Mouse (Mus musculus): ENCODE measurements at regions not wholly inside any gene's neighbourhood (a gene's known extent, or its start where the extent isn't known, plus 50 kb on each side); places are given as distances from the start of the nearest gene placed in this dataset.
A peak's percentile ranks its signal among the peaks of the same experiment; 100 is the strongest.

DNA sequence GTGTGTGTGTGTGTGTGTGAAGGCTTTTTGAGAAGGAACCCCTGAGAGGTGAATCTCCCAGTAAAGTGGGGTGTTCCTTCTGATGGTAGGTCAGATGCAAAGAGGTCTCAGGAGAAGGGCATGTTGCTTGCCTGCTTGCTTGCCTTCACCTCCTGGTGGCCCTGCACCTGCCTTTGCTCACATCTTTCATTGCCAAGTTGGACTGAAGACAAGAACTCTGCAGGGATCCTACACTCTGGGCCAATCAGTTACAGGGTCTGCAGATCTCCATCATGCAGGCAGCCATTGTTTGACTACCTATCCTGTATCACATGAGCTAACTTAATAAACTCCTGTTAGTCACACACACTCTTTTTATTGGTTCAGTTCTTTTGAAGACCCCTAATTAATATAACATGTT is 148.4 kb downstream of the Sox11 start:
- no peaks in the 10 kb centered on the region for H3K9me3 ChIP-seq (ENCODE audit: control insufficient read depth, low read length)
- H3K4me3 ChIP-seq (ENCODE audit: low read depth, low read length) = no peak overlapping the region
- no peak overlapping the region for H3K4me2 ChIP-seq (ENCODE audit: low read depth, severe bottlenecking)
- no peak for ATAC-seq (ENCODE audit: insufficient number of reproducible peaks, low FRiP score, low TSS enrichment, low read depth)
- no peak overlapping the region for H3K9ac ChIP-seq (ENCODE audit: low read length)
- H3K36me3 ChIP-seq (ENCODE audit: control insufficient read depth, insufficient read depth, low read length) = no peaks in the 10 kb centered on the region
- H3K4me1 ChIP-seq (ENCODE audit: control insufficient read depth, insufficient read depth, low read length) = peaks cover 3% of the 10 kb centered on the region; the same call in 1 of the 2 replicates
- no peak for DNase-seq (ENCODE audit: low spot score)
- no peaks in the 10 kb centered on the region for H3K27me3 ChIP-seq (ENCODE audit: control insufficient read depth, insufficient read depth, low read length)
- H3K27ac ChIP-seq (replicated peaks; ENCODE audit: low read depth, low read length) = no peak overlapping the region

DNA sequence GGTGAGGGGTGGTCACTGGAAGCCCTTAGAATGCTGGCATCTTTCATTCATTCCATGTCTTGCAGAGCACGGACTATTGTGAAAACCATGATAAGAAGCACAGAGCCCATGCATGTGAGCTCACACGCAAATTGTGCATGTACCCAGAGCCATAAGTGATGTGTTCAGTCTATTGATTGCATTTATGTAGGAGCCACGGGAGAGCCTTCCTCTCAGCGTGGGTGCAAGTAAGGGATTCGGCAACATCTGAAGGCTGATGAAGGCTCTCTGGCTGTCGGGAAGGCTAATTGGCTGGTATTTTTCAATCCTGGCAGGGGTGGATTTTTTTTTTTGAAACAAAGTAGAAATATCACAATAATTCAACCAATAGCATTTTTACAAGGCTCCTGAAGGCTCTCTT is 150.5 kb downstream of the Sox11 start:
- Histone ChIP-seq H3K36me3 (ENCODE audit: control insufficient read depth, insufficient read depth, low read length) (no peaks in the 10 kb centered on the region), H3K27me3 (ENCODE audit: control insufficient read depth, insufficient read depth, low read length) (no peaks in the 10 kb centered on the region), H3K9me3 (ENCODE audit: control insufficient read depth, low read length) (no peaks in the 10 kb centered on the region), H3K4me3 (ENCODE audit: low read depth, low read length) (no peak overlapping the region), H3K27ac (replicated peaks; ENCODE audit: low read depth, low read length) (no peak overlapping the region), H3K9ac (ENCODE audit: low read length) (no peak overlapping the region), H3K4me1 (ENCODE audit: control insufficient read depth, insufficient read depth, low read length) (peaks cover 8% of the 10 kb centered on the region), H3K4me2 (ENCODE audit: low read depth, severe bottlenecking) (no peak overlapping the region)
- ATAC-seq (ENCODE audit: insufficient number of reproducible peaks, low FRiP score, low TSS enrichment, low read depth) (no peak), DNase-seq (ENCODE audit: low spot score) (no peak)
- 73% methylated on average over 6 of the region's 6 CpGs for WGBS

DNA sequence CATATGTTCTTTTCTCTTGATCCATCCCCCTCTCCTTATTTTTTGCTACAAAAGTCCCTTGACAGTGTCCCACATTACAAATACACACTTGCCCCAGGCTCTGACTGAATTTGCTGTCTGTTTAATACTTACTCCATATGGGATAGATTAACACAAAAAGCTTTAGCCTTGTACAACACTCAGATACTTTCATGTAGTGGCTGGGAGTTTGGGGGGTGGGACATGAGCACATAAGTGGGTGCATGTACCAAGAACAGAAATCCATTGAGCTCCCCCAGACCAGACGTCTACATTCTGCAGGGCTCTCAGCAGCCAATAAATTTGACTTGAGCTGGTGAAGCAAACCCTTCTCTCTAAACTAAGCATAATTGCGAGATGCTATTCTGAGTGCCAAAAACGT is 154.9 kb downstream of the Sox11 start:
- DNase-seq (ENCODE audit: low spot score) (peak; percentile 79), ATAC-seq (ENCODE audit: insufficient number of reproducible peaks, low FRiP score, low TSS enrichment, low read depth) (peak; percentile 93)
- Histone ChIP-seq H3K4me3 (ENCODE audit: low read depth, low read length) (no peak overlapping the region), H3K9ac (ENCODE audit: low read length) (no peak overlapping the region), H3K9me3 (ENCODE audit: control insufficient read depth, low read length) (no peaks in the 10 kb centered on the region), H3K27ac (replicated peaks; ENCODE audit: low read depth, low read length) (peak overlapping the region; percentile 77), H3K4me1 (ENCODE audit: control insufficient read depth, insufficient read depth, low read length) (peaks cover 27% of the 10 kb centered on the region), H3K36me3 (ENCODE audit: control insufficient read depth, insufficient read depth, low read length) (no peaks in the 10 kb centered on the region), H3K27me3 (ENCODE audit: control insufficient read depth, insufficient read depth, low read length) (no peaks in the 10 kb centered on the region), H3K4me2 (ENCODE audit: low read depth, severe bottlenecking) (0 out of 2 replicates have a peak overlapping the region, but pooled peaks have one; percentile 24)
- 14% methylated on average over 3 of the region's 3 CpGs for WGBS

DNA sequence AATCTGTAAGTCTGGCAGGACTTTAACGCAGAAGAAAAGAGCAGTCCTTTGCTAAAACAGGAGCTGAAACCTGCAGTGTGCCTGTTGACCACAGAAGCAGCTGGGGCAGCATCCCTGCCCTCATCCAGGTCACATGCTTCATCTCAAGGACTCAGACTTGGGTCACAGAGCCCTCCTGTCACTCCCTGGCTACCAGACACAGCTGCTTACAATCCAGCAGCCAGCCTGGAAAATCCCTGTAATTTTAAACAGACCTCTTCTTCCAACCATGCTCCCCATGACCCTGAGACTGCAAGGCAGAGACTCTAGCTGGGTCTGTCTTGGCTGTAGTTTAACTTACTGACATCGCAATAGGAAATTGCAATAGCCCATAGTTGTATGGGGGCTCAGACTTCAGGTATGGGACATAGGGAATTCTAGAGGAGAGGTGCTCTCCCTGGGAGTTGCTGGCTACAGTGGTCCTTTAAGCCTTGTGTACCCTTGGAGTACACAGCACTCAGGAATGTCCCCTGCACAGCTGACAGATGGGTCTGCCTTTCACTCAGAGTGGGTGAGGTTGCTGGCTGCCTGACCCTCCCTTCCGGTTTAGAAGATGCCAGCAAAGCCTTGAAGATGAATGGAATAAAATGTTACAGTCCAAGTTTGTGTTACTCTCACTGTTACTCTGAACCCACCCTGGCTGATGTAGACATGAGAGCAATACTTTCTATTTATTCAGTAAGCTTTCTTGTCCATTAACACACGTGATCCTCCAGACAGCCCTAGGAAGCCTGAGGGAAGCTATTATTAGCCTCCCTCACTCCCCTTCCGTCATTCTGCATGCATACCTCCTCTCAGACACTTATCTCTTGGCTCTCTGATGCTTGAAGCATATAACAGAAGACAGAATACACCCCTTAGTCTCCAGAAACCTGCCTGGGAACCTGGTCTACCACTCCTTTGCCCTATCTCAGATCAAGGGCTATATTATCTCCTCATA is 159.7 kb downstream of the Sox11 start:
- H3K4me1 ChIP-seq (ENCODE audit: control insufficient read depth, insufficient read depth, low read length) = peaks cover 34% of the 10 kb centered on the region
- peak overlapping the region; percentile 30 for H3K27ac ChIP-seq (replicated peaks; ENCODE audit: low read depth, low read length)
- H3K27me3 ChIP-seq (ENCODE audit: control insufficient read depth, insufficient read depth, low read length) = no peaks in the 10 kb centered on the region
- H3K4me2 ChIP-seq (ENCODE audit: low read depth, severe bottlenecking) = no peak overlapping the region
- H3K9ac ChIP-seq (ENCODE audit: low read length) = 0 out of 2 replicates have a peak overlapping the region, but pooled peaks have one; percentile 27
- ATAC-seq (ENCODE audit: insufficient number of reproducible peaks, low FRiP score, low TSS enrichment, low read depth) (peak; percentile 80), DNase-seq (ENCODE audit: low spot score) (peak; percentile 76)
- H3K36me3 ChIP-seq (ENCODE audit: control insufficient read depth, insufficient read depth, low read length) = no peaks in the 10 kb centered on the region
- WGBS = 16% methylated on average over 5 of the region's 5 CpGs
- no peaks in the 10 kb centered on the region for H3K9me3 ChIP-seq (ENCODE audit: control insufficient read depth, low read length)
- H3K4me3 ChIP-seq (ENCODE audit: low read depth, low read length) = no peak overlapping the region

DNA sequence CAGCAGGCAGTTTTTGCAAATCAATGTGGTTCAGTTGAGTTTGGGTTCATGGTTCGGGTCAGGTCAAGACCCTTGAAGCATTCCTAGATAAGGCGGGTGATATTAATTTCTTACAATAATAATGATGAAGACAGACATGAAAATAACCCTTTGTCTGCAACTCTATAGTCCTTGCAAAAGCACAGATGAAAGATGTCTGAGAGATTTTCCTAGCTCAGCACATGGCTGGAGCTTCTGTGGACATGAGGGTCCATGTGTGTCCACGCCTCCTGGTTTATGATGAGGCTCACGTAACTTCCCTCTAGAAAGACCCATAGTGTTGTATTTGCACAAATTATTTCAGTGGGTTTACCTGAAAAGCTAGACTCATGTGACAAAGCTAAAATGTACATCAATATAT is 168.8 kb downstream of the Sox11 start:
- Histone ChIP-seq H3K9ac (ENCODE audit: low read length) (no peak overlapping the region), H3K9me3 (ENCODE audit: control insufficient read depth, low read length) (no peaks in the 10 kb centered on the region), H3K36me3 (ENCODE audit: control insufficient read depth, insufficient read depth, low read length) (no peaks in the 10 kb centered on the region), H3K4me2 (ENCODE audit: low read depth, severe bottlenecking) (no peak overlapping the region), H3K27me3 (ENCODE audit: control insufficient read depth, insufficient read depth, low read length) (no peaks in the 10 kb centered on the region), H3K4me1 (ENCODE audit: control insufficient read depth, insufficient read depth, low read length) (peaks cover 5% of the 10 kb centered on the region; the same call in 1 of the 2 replicates), H3K27ac (replicated peaks; ENCODE audit: low read depth, low read length) (no peak overlapping the region), H3K4me3 (ENCODE audit: low read depth, low read length) (no peak overlapping the region)
- no peak for ATAC-seq (ENCODE audit: insufficient number of reproducible peaks, low FRiP score, low TSS enrichment, low read depth)
- DNase-seq (ENCODE audit: low spot score) = no peak
- 85% methylated on average over 4 of the region's 4 CpGs for WGBS

DNA sequence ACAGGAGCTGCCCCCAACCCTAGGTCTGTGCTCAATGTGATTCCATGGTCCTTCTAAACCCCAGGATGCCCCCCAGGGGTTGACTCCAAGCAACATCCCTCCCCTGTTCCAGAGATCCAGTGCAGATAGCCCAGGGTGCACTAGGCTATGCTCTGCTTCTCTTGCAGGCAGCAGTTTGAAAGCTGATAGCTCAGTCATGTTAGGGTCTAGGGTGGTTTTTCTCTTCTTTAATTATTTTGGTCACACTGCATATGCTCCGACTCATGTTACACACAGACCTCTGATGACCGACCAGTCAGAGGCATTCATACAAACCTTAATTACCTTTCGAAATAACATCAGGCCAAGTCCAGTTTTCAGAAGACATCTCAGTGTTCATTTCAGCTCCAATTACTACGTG is 169.2 kb downstream of the Sox11 start:
- H3K9me3 ChIP-seq (ENCODE audit: control insufficient read depth, low read length) = no peaks in the 10 kb centered on the region
- no peaks in the 10 kb centered on the region for H3K36me3 ChIP-seq (ENCODE audit: control insufficient read depth, insufficient read depth, low read length)
- H3K27me3 ChIP-seq (ENCODE audit: control insufficient read depth, insufficient read depth, low read length) = no peaks in the 10 kb centered on the region
- DNase-seq (ENCODE audit: low spot score) = no peak
- H3K4me1 ChIP-seq (ENCODE audit: control insufficient read depth, insufficient read depth, low read length) = peaks cover 5% of the 10 kb centered on the region; the same call in 1 of the 2 replicates
- no peak for ATAC-seq (ENCODE audit: insufficient number of reproducible peaks, low FRiP score, low TSS enrichment, low read depth)
- H3K4me3 ChIP-seq (ENCODE audit: low read depth, low read length) = no peak overlapping the region
- H3K9ac ChIP-seq (ENCODE audit: low read length) = no peak overlapping the region
- no peak overlapping the region for H3K27ac ChIP-seq (replicated peaks; ENCODE audit: low read depth, low read length)
- no peak overlapping the region for H3K4me2 ChIP-seq (ENCODE audit: low read depth, severe bottlenecking)
- 72% methylated on average over 4 of the region's 4 CpGs for WGBS

DNA sequence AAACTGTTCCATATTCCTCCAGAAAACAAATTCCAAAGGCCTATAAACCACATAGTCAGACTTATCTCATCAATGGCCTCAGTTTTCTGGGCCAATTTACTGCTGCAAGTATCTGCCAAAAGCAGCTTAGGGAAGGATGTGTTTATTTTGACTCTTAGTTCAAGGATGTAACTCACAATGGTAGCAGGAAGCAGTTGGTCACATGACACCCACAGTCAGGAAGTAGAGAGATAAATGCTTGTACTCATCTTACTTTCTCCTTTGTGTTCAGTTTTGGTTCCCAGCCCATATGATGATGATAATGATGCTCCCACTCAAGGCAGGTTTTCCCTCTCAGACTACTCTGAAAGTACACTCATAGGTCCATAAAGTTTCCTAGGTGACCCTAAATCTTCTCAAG is 170.8 kb downstream of the Sox11 start:
- peaks cover 5% of the 10 kb centered on the region; the same call in 1 of the 2 replicates for H3K4me1 ChIP-seq (ENCODE audit: control insufficient read depth, insufficient read depth, low read length)
- no peaks in the 10 kb centered on the region for H3K27me3 ChIP-seq (ENCODE audit: control insufficient read depth, insufficient read depth, low read length)
- ATAC-seq (ENCODE audit: insufficient number of reproducible peaks, low FRiP score, low TSS enrichment, low read depth) (no peak), DNase-seq (ENCODE audit: low spot score) (no peak)
- H3K4me2 ChIP-seq (ENCODE audit: low read depth, severe bottlenecking) = no peak overlapping the region
- H3K9ac ChIP-seq (ENCODE audit: low read length) = no peak overlapping the region
- no peak overlapping the region for H3K27ac ChIP-seq (replicated peaks; ENCODE audit: low read depth, low read length)
- no peaks in the 10 kb centered on the region for H3K9me3 ChIP-seq (ENCODE audit: control insufficient read depth, low read length)
- no peaks in the 10 kb centered on the region for H3K36me3 ChIP-seq (ENCODE audit: control insufficient read depth, insufficient read depth, low read length)
- no peak overlapping the region for H3K4me3 ChIP-seq (ENCODE audit: low read depth, low read length)

DNA sequence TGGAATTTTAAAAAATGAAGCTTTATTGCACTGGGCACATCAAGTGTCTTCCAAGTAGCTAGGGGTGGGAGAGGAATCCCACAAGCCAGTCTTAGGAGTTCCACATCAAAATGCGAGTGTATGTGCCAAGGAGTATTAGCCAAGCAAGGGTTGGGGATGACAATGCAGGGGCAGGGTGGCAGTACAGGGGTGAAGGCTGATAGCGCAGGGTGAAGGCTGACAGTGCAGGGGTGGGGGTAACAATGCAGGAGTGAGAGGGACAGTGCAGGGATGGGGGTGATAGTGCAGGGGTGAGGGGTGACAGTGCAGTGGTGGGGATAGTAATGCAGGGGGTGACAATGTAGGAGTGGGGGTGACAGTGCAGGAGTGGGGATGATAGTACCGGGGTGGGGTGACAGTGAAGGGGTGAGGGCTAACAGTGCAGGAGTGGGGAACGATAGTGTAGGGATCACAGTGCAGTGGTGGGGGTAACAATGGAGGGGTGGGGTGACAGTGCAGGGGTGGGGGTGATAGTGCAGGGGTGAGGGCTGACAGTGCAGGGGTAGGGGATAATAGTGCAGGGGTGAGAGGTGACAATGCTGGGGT is 177.4 kb downstream of the Sox11 start:
- no peak for DNase-seq (ENCODE audit: low spot score)
- Histone ChIP-seq H3K9me3 (ENCODE audit: control insufficient read depth, low read length) (no peaks in the 10 kb centered on the region), H3K27me3 (ENCODE audit: control insufficient read depth, insufficient read depth, low read length) (no peaks in the 10 kb centered on the region), H3K4me2 (ENCODE audit: low read depth, severe bottlenecking) (no peak overlapping the region), H3K9ac (ENCODE audit: low read length) (no peak overlapping the region), H3K27ac (replicated peaks; ENCODE audit: low read depth, low read length) (no peak overlapping the region), H3K4me1 (ENCODE audit: control insufficient read depth, insufficient read depth, low read length) (0 out of 2 replicates have a peak, but pooled peaks cover 7% of the 10 kb centered on the region), H3K36me3 (ENCODE audit: control insufficient read depth, insufficient read depth, low read length) (no peaks in the 10 kb centered on the region), H3K4me3 (ENCODE audit: low read depth, low read length) (no peak overlapping the region)
- 96% methylated on average over 4 of the region's 4 CpGs for WGBS
- ATAC-seq (ENCODE audit: insufficient number of reproducible peaks, low FRiP score, low TSS enrichment, low read depth) = no peak

Data from limb, embryonic 11.5 days (tissue).